Mouse (Mus musculus): ENCODE data around the gene Cyp2j12.
"Not testable (repeated sequence)": the region's sequence is repeated elsewhere in the genome, so short reads cannot be mapped to it uniquely, and the experiment has no call there.

Gene Cyp2j12

GRCm38 (mm10) chr4:96140732-96141467, at the start of gene Cyp2j12:
Gene Cyp2j12 (minus strand): TSS chr4:96141152.
- DNase-seq (ENCODE audit: low spot score) = no peak

- not testable (repeated sequence) for DNase-seq (ENCODE audit: low spot score)
Measured at GRCm38 (mm10) chr4:96189321-96189720, 48.4 kb upstream of the Cyp2j12 start.

- not testable (repeated sequence) for DNase-seq (ENCODE audit: low spot score)
Measured at GRCm38 (mm10) chr4:96188671-96189070, 47.7 kb upstream of the Cyp2j12 start.

- DNase-seq (ENCODE audit: low spot score) = not testable (repeated sequence)
Measured at GRCm38 (mm10) chr4:96188146-96188545, 47.2 kb upstream of the Cyp2j12 start.

GRCm38 (mm10) chr4:96184716-96185115, 43.8 kb upstream of the Cyp2j12 start:
- not testable (repeated sequence) for DNase-seq (ENCODE audit: low spot score)

- no peak for DNase-seq (ENCODE audit: low spot score)
Measured at GRCm38 (mm10) chr4:96162839-96163238, 21.9 kb upstream of the Cyp2j12 start.

- no peak for DNase-seq (ENCODE audit: low spot score)
Measured at GRCm38 (mm10) chr4:96161575-96161974, 20.6 kb upstream of the Cyp2j12 start.

GRCm38 (mm10) chr4:96139226-96139625, 1.7 kb downstream of the Cyp2j12 start:
- no peak for DNase-seq (ENCODE audit: low spot score)

GRCm38 (mm10) chr4:96134246-96134645, 6.7 kb downstream of the Cyp2j12 start:
- DNase-seq (ENCODE audit: low spot score) = no peak

- no peak for DNase-seq (ENCODE audit: low spot score)
Measured at GRCm38 (mm10) chr4:96096841-96097240, 44.1 kb downstream of the Cyp2j12 start.

- DNase-seq (ENCODE audit: low spot score) = no peak
Measured at GRCm38 (mm10) chr4:96091869-96092268, 49.1 kb downstream of the Cyp2j12 start.

- not testable (repeated sequence) for DNase-seq (ENCODE audit: low spot score)
Measured at GRCm38 (mm10) chr4:96089356-96090048, 51.5 kb downstream of the Cyp2j12 start.

GRCm38 (mm10) chr4:96078308-96078707, 62.6 kb downstream of the Cyp2j12 start:
- DNase-seq (ENCODE audit: low spot score) = no peak

- no peak for DNase-seq (ENCODE audit: low spot score)
Measured at GRCm38 (mm10) chr4:96077261-96078125, 63.5 kb downstream of the Cyp2j12 start, which contains the start of gene Cyp2j13. Gene Cyp2j13 (minus strand): TSS chr4:96077546.

GRCm38 (mm10) chr4:96062045-96062444, 78.9 kb downstream of the Cyp2j12 start:
- DNase-seq (ENCODE audit: low spot score) = no peak

GRCm38 (mm10) chr4:96060106-96060505, 80.8 kb downstream of the Cyp2j12 start:
- DNase-seq (ENCODE audit: low spot score) = no peak

Measured in c-Kit-positive CD71-positive TER-119-positive erythroid progenitor cells, embryonic 14.5 days (primary cell).